21 mouse cellular contexts compared by ENCODE assay signal in the genomic region with DNA sequence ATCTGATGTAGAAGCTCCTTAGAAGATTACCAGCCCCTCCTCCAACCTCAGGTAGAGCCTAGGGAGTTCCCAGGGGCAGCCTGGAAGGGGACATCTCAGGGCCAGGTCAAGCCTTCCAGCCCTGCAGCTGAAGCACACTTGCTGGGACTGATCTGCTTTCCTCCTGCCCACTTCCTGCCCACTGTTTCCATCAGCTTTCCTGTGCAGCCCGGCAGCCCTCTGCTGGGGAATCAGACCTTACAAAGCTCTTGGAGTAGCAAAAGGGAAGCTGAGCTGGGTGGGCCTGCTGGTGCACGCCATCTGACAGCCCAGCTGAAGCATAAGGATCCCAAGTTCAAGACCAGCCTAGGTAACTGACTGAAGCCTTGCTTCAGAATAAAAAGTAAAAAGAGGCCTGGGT. TPM values are rescaled to one million over a fixed set of nuclear protein-coding genes. Genes with fewer than 3 reads are reported as not detected.
A peak's percentile ranks its signal among the peaks of the same experiment; 100 is the strongest.
DNase-seq lines count a peak whose midpoint lies in the region; ATAC-seq and TF ChIP-seq lines count a peak whose summit lies in the region.
"Had no signal": no experiment of that assay in that cellular context is flagged by ENCODE, and none has a peak within 500 bp of the region (broad histone marks: within the 10 kb centered on the region; RNA-seq: fewer than 3 reads in every experiment).

No protein-coding gene starts in this region.

- DNase-seq in heart, postnatal 25 days (ENCODE audit: low spot score), result no peak
- peak; percentile 36 for DNase-seq in thymus, postnatal 0 days (ENCODE audit: low spot score)
- no peak for DNase-seq in thymus, adult 2 months
- DNase-seq in gastrocnemius, adult 18-20 months (ENCODE audit: low spot score), result no peak
- DNase-seq in gastrocnemius, postnatal 25 days, result no peak
- no peak for DNase-seq in adrenal gland, postnatal 4 days (ENCODE audit: low spot score in 2 of 2)
- DNase-seq: cerebellum, adult 2 months; cerebellum, postnatal 36 days; forebrain, postnatal 0 days; heart, postnatal 4 days; kidney, adult 2 months; midbrain, embryonic 14.5 days; right cerebral cortex, postnatal 14 days; spleen, adult 18-20 months had no signal

- ATAC-seq in heart, embryonic 12.5 days (ENCODE audit: insufficient number of reproducible peaks, low FRiP score), result 0 out of 2 replicates have a peak, but pooled peaks have one; percentile 25
- ATAC-seq in inflammation-experienced regulatory T-cells, adult 6 months, result peak; percentile 78
- ATAC-seq: forebrain, postnatal 0 days; hindbrain, postnatal 0 days had no signal

- no peak overlapping the region for H3K4me2 ChIP-seq in heart, embryonic 12.5 days
- H3K4me2 ChIP-seq: heart, embryonic 13.5 days; limb, embryonic 13.5 days had no signal

- no peak overlapping the region for H3K27ac ChIP-seq in heart, embryonic 12.5 days (ENCODE audit: poor library complexity, severe bottlenecking)
- H3K27ac ChIP-seq in thymus, adult 2 months (ENCODE audit: control insufficient read depth, insufficient read depth, low read length), result no peak overlapping the region
- H3K27ac ChIP-seq: forebrain, embryonic 10.5 days; heart, embryonic 13.5 days; hindbrain, postnatal 0 days; limb, embryonic 13.5 days; macrophage had no signal

- intact Hi-C loops in heart, postnatal 25 days (cut with DNase I), result no loop called here

- H3K27me3 ChIP-seq in heart, embryonic 12.5 days (replicated peaks), result no peaks in the 10 kb centered on the region
- H3K27me3 ChIP-seq in thymus, adult 2 months (ENCODE audit: control insufficient read depth, insufficient read depth, low read length), result no peaks in the 10 kb centered on the region
- H3K27me3 ChIP-seq: heart, embryonic 13.5 days; limb, embryonic 13.5 days had no signal

- TF ChIP-seq POLR2A in thymus, adult 2 months (IDR thresholded peaks at IDR 0.05; ENCODE audit: control insufficient read depth, extremely low read depth, insufficient read depth, low read length, poor library complexity), result no peak

- no peak overlapping the region for H3K9ac ChIP-seq in heart, embryonic 12.5 days
- H3K9ac ChIP-seq: forebrain, postnatal 0 days; heart, embryonic 13.5 days; limb, embryonic 13.5 days had no signal

- H3K4me1 ChIP-seq in heart, embryonic 12.5 days (replicated peaks), result peaks cover 10% of the 10 kb centered on the region; the same call in 1 of the 2 replicates
- H3K4me1 ChIP-seq in thymus, adult 2 months (replicated peaks; ENCODE audit: control insufficient read depth, insufficient read depth, low read length), result peaks cover 9% of the 10 kb centered on the region

- no peaks in the 10 kb centered on the region for H3K9me3 ChIP-seq in heart, embryonic 12.5 days (replicated peaks)
- H3K9me3 ChIP-seq: forebrain, embryonic 10.5 days; heart, embryonic 13.5 days; limb, embryonic 13.5 days had no signal

- H3K4me3 ChIP-seq in heart, embryonic 12.5 days, result no peak overlapping the region
- H3K4me3 ChIP-seq in thymus, adult 2 months (ENCODE audit: control insufficient read depth, insufficient read depth, low read length), result no peak overlapping the region
- H3K4me3 ChIP-seq: forebrain, embryonic 10.5 days; heart, embryonic 13.5 days; limb, embryonic 13.5 days had no signal

- TF ChIP-seq CTCF in thymus, adult 2 months (IDR thresholded peaks at IDR 0.05; ENCODE audit: borderline replicate concordance, control insufficient read depth, extremely low read depth, insufficient read depth, low read length, poor library complexity), result no peak

- 40% methylated on average over 2 of the region's 2 CpGs for WGBS in heart, embryonic 12.5 days
- WGBS in thymus, adult 2 months, result 13% methylated on average over 2 of the region's 2 CpGs

- no peaks in the 10 kb centered on the region for H3K36me3 ChIP-seq in heart, embryonic 12.5 days
- H3K36me3 ChIP-seq in thymus, adult 2 months (ENCODE audit: control insufficient read depth, insufficient read depth, low read length), result no peaks in the 10 kb centered on the region
- H3K36me3 ChIP-seq: forebrain, embryonic 10.5 days; heart, embryonic 13.5 days; limb, embryonic 13.5 days had no signal

RNA-seq across cellular contexts. Expression of gene Tfap4, which starts 17.2 kb away (rescaled TPM):
- polyA plus RNA-seq in heart, embryonic 12.5 days (2016; fragmentation: Nextera tagmentation; extraction: Ambion mirVana), result 8.1 and 8.4 TPM in 2 replicates
- total RNA-seq in heart, postnatal 25 days (2021), result 1 to 10 TPM; 3.5 to 4.2 TPM
- 16.5 and 19.7 TPM in 2 replicates for polyA plus RNA-seq in thymus, postnatal 0 days (2015; fragmentation: Nextera tagmentation; extraction: Ambion mirVana)
- polyA plus RNA-seq in thymus, adult 2 months (2012; rRNA removed), result 12.0 and 13.5 TPM in 2 replicates
- 1 to 10 TPM; 3.1 to 5.8 (median 4.2) TPM for polyA plus RNA-seq in inflammation-experienced regulatory T-cells, adult 6 months (2017; shearing (Covaris generic))
- 1 to 10 TPM; 2.7 to 2.9 TPM for total RNA-seq in gastrocnemius, adult 18-20 months (2021)
- 1 to 10 TPM; 2.3 to 3.2 TPM for total RNA-seq in gastrocnemius, postnatal 25 days (2021)
- 10 to 100 TPM; 16.6 to 19.2 TPM for total RNA-seq in adrenal gland, postnatal 4 days (2021)

RNA-seq across cellular contexts. Expression of gene Glis2, which starts 17.6 kb away (rescaled TPM):
- polyA plus RNA-seq in heart, embryonic 12.5 days (2016; fragmentation: Nextera tagmentation; extraction: Ambion mirVana), result 24.9 and 25.5 TPM in 2 replicates
- total RNA-seq in heart, postnatal 25 days (2021), result 10 to 100 TPM; 16.6 to 20.3 TPM
- polyA plus RNA-seq in thymus, postnatal 0 days (2015; fragmentation: Nextera tagmentation; extraction: Ambion mirVana), result 3.6 and 5.3 TPM in 2 replicates
- 11.8 and 14.3 TPM in 2 replicates for polyA plus RNA-seq in thymus, adult 2 months (2012; rRNA removed)
- polyA plus RNA-seq in inflammation-experienced regulatory T-cells, adult 6 months (2017; shearing (Covaris generic)), result under 1 TPM; 0.15 to 0.36 (median 0.16) TPM
- 1 to 10 TPM; 4.0 to 7.3 TPM for total RNA-seq in gastrocnemius, adult 18-20 months (2021)
- 1 to 10 TPM; 7.0 to 7.1 TPM for total RNA-seq in gastrocnemius, postnatal 25 days (2021)
- total RNA-seq in adrenal gland, postnatal 4 days (2021), result 10 to 100 TPM; 66.0 to 77.7 TPM

RNA-seq across cellular contexts. Expression of gene Srl, which starts 35.3 kb away (rescaled TPM):
- polyA plus RNA-seq in heart, embryonic 12.5 days (2016; fragmentation: Nextera tagmentation; extraction: Ambion mirVana), result 228 and 230 TPM in 2 replicates
- 1,000 to 10,000 TPM; 1,004 to 1,109 TPM for total RNA-seq in heart, postnatal 25 days (2021)
- 5.6 and 6.9 TPM in 2 replicates for polyA plus RNA-seq in thymus, postnatal 0 days (2015; fragmentation: Nextera tagmentation; extraction: Ambion mirVana)
- polyA plus RNA-seq in thymus, adult 2 months (2012; rRNA removed), result 5.3 and 12.1 TPM in 2 replicates
- polyA plus RNA-seq in inflammation-experienced regulatory T-cells, adult 6 months (2017; shearing (Covaris generic)), result under 1 TPM in 2 of 3 experiments, not detected in 1; 0.12 to 0.73 TPM
- 1,000 to 10,000 TPM; 1,111 to 1,154 TPM for total RNA-seq in gastrocnemius, adult 18-20 months (2021)
- 1,000 to 10,000 TPM; 1,248 to 1,686 TPM for total RNA-seq in gastrocnemius, postnatal 25 days (2021)
- total RNA-seq in adrenal gland, postnatal 4 days (2021), result 10 to 100 TPM; 21.8 to 42.0 TPM

RNA-seq across cellular contexts. Expression of gene Pam16, which starts 47.9 kb away (rescaled TPM):
- 127 and 128 TPM in 2 replicates for polyA plus RNA-seq in heart, embryonic 12.5 days (2016; fragmentation: Nextera tagmentation; extraction: Ambion mirVana)
- 100 to 1,000 TPM; 129 to 141 TPM for total RNA-seq in heart, postnatal 25 days (2021)
- polyA plus RNA-seq in thymus, postnatal 0 days (2015; fragmentation: Nextera tagmentation; extraction: Ambion mirVana), result 147 and 155 TPM in 2 replicates
- polyA plus RNA-seq in thymus, adult 2 months (2012; rRNA removed), result 35.7 and 40.4 TPM in 2 replicates
- polyA plus RNA-seq in inflammation-experienced regulatory T-cells, adult 6 months (2017; shearing (Covaris generic)), result 10 to 100 TPM; 17.3 to 41.9 (median 31.7) TPM
- total RNA-seq in gastrocnemius, adult 18-20 months (2021), result 100 to 1,000 TPM; 108 to 113 TPM
- 10 to 100 TPM; 87.2 to 90.6 TPM for total RNA-seq in gastrocnemius, postnatal 25 days (2021)
- 10 to 100 TPM; 68.8 to 72.6 TPM for total RNA-seq in adrenal gland, postnatal 4 days (2021)

Comparison
In these comparisons a context has a peak if more than half of its experiments do, and no peak if none do; other contexts are left out.
1. RNA of gene Srl, which starts 35.3 kb away (total RNA-seq): 1,248 to 1,686 TPM in gastrocnemius, postnatal 25 days, 1,111 to 1,154 TPM in gastrocnemius, adult 18-20 months and 1,004 to 1,109 TPM in heart, postnatal 25 days; 21.8 to 42.0 TPM in adrenal gland, postnatal 4 days; every median in the first group is over 10 times any median in the second.